Mouse (Mus musculus): ENCODE results near the gene Creb3l4. TPM values are rescaled to one million over a fixed set of nuclear protein-coding genes. Genes with fewer than 3 reads are reported as not detected.
"Not testable (repeated sequence)": the region's sequence is repeated elsewhere in the genome, so short reads cannot be mapped to it uniquely, and the experiment has no call there.

The Creb3l4 gene
- 1.6 and 2.3 TPM in 2 replicates for polyA plus RNA-seq (2015; fragmentation: Nextera tagmentation; extraction: Ambion mirVana)

DNA sequence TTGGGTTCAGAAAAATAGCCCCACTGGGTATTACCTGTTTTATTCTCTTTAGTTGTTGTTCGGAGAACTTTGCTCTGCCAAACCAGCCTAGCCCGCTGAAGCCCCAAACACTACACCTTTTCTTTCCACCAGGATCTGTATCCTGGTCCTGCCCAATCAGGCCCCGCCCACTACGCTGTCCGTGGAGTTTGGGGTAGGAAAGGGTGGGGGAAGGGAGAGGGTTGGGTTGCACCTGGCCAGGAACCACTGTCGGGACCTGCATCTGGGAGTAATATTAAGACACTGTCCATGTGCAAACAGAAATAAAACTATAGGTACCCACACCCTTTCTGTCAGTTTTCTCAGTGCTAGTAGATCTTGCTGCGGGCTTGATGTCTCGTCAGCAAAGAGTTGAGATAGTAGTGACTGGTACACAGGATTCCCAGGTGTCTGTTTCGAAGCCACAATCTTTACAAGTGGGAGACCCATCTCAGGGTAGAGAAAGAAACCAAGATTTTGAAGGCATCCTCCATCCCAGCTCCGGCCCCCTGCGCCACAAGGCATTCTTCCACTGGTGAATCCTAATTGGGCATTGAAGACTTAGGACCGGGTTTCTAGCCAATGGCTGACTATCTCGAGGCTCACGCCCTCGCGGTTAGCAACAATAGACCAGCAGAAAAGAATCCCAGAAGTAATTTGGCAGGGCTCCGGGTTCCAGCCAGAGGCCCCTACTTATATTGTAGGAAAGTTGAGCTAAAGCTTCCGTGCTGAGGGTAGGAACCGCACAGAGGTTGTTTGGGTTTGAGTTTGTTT lies at the start of gene Creb3l4:
Gene Creb3l4 (minus strand): TSS at position 529 of the 792 bp plus-strand sequence.
- 0 out of 2 replicates have a peak, but pooled peaks have one; percentile 26 for ATAC-seq (replicated peaks)
- no peaks in the 10 kb centered on the region for H3K27me3 ChIP-seq (replicated peaks)
- H3K4me2 ChIP-seq, result peak within 1 kb of the TSS; percentile 52
- 2% methylated on average over 19 of the region's 19 CpGs for WGBS
- no peaks in the 10 kb centered on the region for H3K9me3 ChIP-seq
- H3K36me3 ChIP-seq (replicated peaks), result no peaks in the 10 kb centered on the region
- H3K4me1 ChIP-seq, result peaks cover 15% of the 10 kb centered on the region
- H3K27ac ChIP-seq, result no peak within 1 kb of the TSS
- no peak within 1 kb of the TSS for H3K9ac ChIP-seq
- H3K4me3 ChIP-seq, result peak within 1 kb of the TSS; percentile 28

- Histone ChIP-seq H3K27me3 (replicated peaks) (no peaks in the 10 kb centered on the region), H3K4me1 (peaks cover 31% of the 10 kb centered on the region), H3K4me3 (peak within 1 kb of the TSS; percentile 79), H3K9ac (peak within 1 kb of the TSS; percentile 81), H3K36me3 (replicated peaks) (no peaks in the 10 kb centered on the region), H3K27ac (peak within 1 kb of the TSS; percentile 98), H3K9me3 (no peaks in the 10 kb centered on the region), H3K4me2 (peak within 1 kb of the TSS; percentile 91)
- ATAC-seq (replicated peaks), result peak; percentile 99
- WGBS, result under 1% methylated on average over 43 of the region's 47 CpGs
Observed at GRCm38 (mm10) chr3:90292345-90293275, 49.3 kb upstream of the Creb3l4 start, which contains the start of gene Gatad2b. Gatad2b (plus strand) TSS chr3:90293178.

DNA sequence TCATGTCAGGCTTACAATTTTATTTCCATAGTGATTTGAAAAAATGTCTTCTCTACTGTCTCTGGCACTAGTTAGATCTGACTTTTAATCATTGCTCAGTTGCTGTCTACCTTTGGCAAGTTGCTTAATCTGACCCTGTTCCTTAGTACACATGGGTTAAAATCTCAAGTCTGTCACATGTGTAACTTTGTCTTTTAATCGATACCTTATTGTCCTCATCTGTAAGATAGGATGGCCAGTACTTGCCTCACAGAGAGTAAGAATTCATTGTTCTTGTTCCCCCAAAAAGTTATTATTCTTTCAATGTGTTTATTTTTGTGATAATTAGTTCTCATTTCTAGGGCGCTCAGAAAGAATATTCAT lies 48.7 kb upstream of the Creb3l4 start:
- Histone ChIP-seq H3K27ac (peak overlapping the region; percentile 98), H3K36me3 (replicated peaks) (no peaks in the 10 kb centered on the region), H3K4me2 (peak overlapping the region; percentile 68), H3K27me3 (replicated peaks) (no peaks in the 10 kb centered on the region), H3K4me3 (peak overlapping the region; percentile 79), H3K9me3 (no peaks in the 10 kb centered on the region), H3K9ac (peak overlapping the region; percentile 81), H3K4me1 (peaks cover 27% of the 10 kb centered on the region)
- 42% methylated on average over 2 of the region's 2 CpGs for WGBS
- no peak for ATAC-seq (replicated peaks)

- 84% methylated on average over 1 of the region's 1 CpGs for WGBS
- H3K27me3 ChIP-seq (replicated peaks), result no peaks in the 10 kb centered on the region
- ATAC-seq (replicated peaks), result no peak
Observed at GRCm38 (mm10) chr3:90290602-90291001, 47.3 kb upstream of the Creb3l4 start.

GRCm38 (mm10) chr3:90289403-90289802 lies 46.1 kb upstream of the Creb3l4 start:
- H3K4me1 ChIP-seq, result peaks cover 12% of the 10 kb centered on the region
- not testable (repeated sequence) for H3K27ac ChIP-seq; H3K27me3 ChIP-seq (replicated peaks); ATAC-seq (replicated peaks); H3K4me2 ChIP-seq; H3K9ac ChIP-seq; H3K36me3 ChIP-seq (replicated peaks); H3K9me3 ChIP-seq; H3K4me3 ChIP-seq
- WGBS, result 78% methylated on average over 2 of the region's 3 CpGs

More at GRCm38 (mm10) chr3:90290602-90291001, 47.3 kb upstream of the Creb3l4 start:
- no peak overlapping the region for H3K4me2 ChIP-seq
- H3K4me1 ChIP-seq, result peaks cover 23% of the 10 kb centered on the region
- no peaks in the 10 kb centered on the region for H3K9me3 ChIP-seq
- H3K9ac ChIP-seq, result no peak overlapping the region
- H3K4me3 ChIP-seq, result no peak overlapping the region
- no peaks in the 10 kb centered on the region for H3K36me3 ChIP-seq (replicated peaks)
- no peak overlapping the region for H3K27ac ChIP-seq

- Histone ChIP-seq H3K9me3 (no peaks in the 10 kb centered on the region), H3K36me3 (replicated peaks) (peaks cover 9% of the 10 kb centered on the region), H3K4me2 (no peak overlapping the region), H3K27me3 (replicated peaks) (no peaks in the 10 kb centered on the region), H3K9ac (no peak overlapping the region), H3K27ac (no peak overlapping the region), H3K4me1 (no peaks in the 10 kb centered on the region), H3K4me3 (no peak overlapping the region)
- WGBS, result 98% methylated on average over 2 of the region's 2 CpGs
- ATAC-seq (replicated peaks), result no peak
Observed at GRCm38 (mm10) chr3:90284150-90284549, 40.8 kb upstream of the Creb3l4 start.

- Histone ChIP-seq H3K36me3 (replicated peaks) (peaks cover 20% of the 10 kb centered on the region), H3K4me1 (no peaks in the 10 kb centered on the region), H3K9me3 (no peaks in the 10 kb centered on the region), H3K27me3 (replicated peaks) (no peaks in the 10 kb centered on the region), H3K9ac (no peak overlapping the region), H3K4me3 (no peak overlapping the region), H3K4me2 (no peak overlapping the region), H3K27ac (no peak overlapping the region)
- ATAC-seq (replicated peaks), result no peak
- WGBS, result 90% methylated on average over 9 of the region's 9 CpGs
Observed at GRCm38 (mm10) chr3:90280708-90281107, 37.4 kb upstream of the Creb3l4 start.

DNA sequence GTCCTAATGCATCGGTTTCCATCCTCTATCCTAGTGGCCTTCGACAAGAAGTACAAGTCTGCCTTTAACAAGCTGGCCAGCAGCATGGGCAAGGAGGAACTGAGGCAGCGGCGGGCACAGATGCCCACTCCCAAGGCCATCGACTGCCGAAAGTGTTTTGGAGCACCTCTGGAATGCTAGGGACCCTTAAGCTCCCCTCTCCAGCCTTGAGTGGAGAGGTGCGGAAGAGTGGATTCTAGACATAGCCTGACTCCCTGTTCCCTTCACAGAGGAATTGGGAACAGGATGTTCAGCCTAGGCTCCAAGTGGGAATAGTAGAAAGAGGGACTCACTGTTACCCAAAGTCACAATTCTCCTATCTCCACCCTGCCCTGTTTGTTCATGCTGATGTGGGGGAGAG lies 36.4 kb upstream of the Creb3l4 start:
- peaks cover 24% of the 10 kb centered on the region for H3K36me3 ChIP-seq (replicated peaks)
- H3K9me3 ChIP-seq, result no peaks in the 10 kb centered on the region
- H3K4me3 ChIP-seq, result no peak overlapping the region
- no peak overlapping the region for H3K27ac ChIP-seq
- WGBS, result 96% methylated on average over 7 of the region's 7 CpGs
- no peaks in the 10 kb centered on the region for H3K4me1 ChIP-seq
- ATAC-seq (replicated peaks), result no peak
- no peaks in the 10 kb centered on the region for H3K27me3 ChIP-seq (replicated peaks)
- no peak overlapping the region for H3K9ac ChIP-seq
- H3K4me2 ChIP-seq, result no peak overlapping the region

GRCm38 (mm10) chr3:90279216-90279615 lies 35.9 kb upstream of the Creb3l4 start:
- ATAC-seq (replicated peaks), result no peak
- Histone ChIP-seq H3K9ac (no peak overlapping the region), H3K27me3 (replicated peaks) (no peaks in the 10 kb centered on the region), H3K4me3 (no peak overlapping the region), H3K27ac (no peak overlapping the region), H3K36me3 (replicated peaks) (peaks cover 25% of the 10 kb centered on the region), H3K4me2 (no peak overlapping the region), H3K4me1 (no peaks in the 10 kb centered on the region), H3K9me3 (no peaks in the 10 kb centered on the region)
- WGBS, result 92% methylated on average over 9 of the region's 9 CpGs

- Histone ChIP-seq H3K4me2 (no peak overlapping the region), H3K4me3 (no peak overlapping the region), H3K27me3 (replicated peaks) (no peaks in the 10 kb centered on the region), H3K9me3 (no peaks in the 10 kb centered on the region), H3K4me1 (no peaks in the 10 kb centered on the region), H3K36me3 (replicated peaks) (peaks cover 27% of the 10 kb centered on the region), H3K9ac (no peak overlapping the region), H3K27ac (no peak overlapping the region)
- WGBS, result 97% methylated on average over 10 of the region's 10 CpGs
- ATAC-seq (replicated peaks), result no peak
Observed at GRCm38 (mm10) chr3:90278211-90278610, 34.9 kb upstream of the Creb3l4 start.

DNA sequence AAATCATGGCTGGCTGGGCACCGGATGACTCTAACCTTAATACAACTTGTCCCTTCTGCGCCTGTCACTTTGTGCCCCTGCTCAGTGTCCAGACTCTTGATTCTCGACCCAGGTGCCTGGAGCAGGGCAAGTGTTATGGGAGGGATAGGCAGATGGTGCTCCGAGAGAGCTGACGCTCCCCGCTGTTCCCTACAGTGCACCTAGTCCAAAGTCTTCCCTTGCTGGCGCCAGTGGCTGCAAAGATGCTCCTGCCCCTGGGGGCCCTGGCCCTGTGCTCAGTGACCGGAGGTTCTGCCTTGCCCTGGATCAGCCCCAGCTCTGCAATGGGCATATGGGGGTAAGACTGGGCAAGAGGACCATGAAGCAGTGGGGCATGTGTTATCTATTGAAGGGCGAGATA lies 34.5 kb upstream of the Creb3l4 start:
- H3K27ac ChIP-seq, result no peak overlapping the region
- H3K4me1 ChIP-seq, result no peaks in the 10 kb centered on the region
- no peaks in the 10 kb centered on the region for H3K27me3 ChIP-seq (replicated peaks)
- H3K4me2 ChIP-seq, result no peak overlapping the region
- WGBS, result 93% methylated on average over 9 of the region's 9 CpGs
- H3K36me3 ChIP-seq (replicated peaks), result peaks cover 27% of the 10 kb centered on the region
- ATAC-seq (replicated peaks), result no peak
- H3K9me3 ChIP-seq, result no peaks in the 10 kb centered on the region
- H3K9ac ChIP-seq, result no peak overlapping the region
- no peak overlapping the region for H3K4me3 ChIP-seq

DNA sequence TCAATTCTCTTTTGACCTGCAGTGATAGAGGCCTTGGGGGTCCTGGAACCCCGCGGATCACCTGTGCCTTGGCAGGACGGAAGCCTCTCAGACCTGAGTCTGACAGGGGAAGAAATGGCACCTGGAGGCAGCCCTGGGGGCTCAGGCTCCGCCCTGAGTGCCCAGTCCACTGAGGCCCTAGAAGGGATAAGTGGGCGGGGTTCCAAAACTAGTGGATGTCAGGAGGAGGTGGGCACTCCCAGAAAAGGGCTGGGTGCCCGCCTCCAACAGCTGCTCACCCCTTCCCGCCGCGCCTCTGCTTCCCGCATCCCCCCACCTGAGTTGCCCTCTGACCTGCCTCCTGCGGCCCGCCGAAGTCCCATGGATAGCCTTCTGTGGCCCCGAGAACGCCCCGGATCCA lies 33.5 kb upstream of the Creb3l4 start:
- no peaks in the 10 kb centered on the region for H3K4me1 ChIP-seq
- no peaks in the 10 kb centered on the region for H3K27me3 ChIP-seq (replicated peaks)
- no peak overlapping the region for H3K27ac ChIP-seq
- H3K4me3 ChIP-seq, result no peak overlapping the region
- no peak for ATAC-seq (replicated peaks)
- H3K4me2 ChIP-seq, result no peak overlapping the region
- no peak overlapping the region for H3K9ac ChIP-seq
- H3K36me3 ChIP-seq (replicated peaks), result peaks cover 33% of the 10 kb centered on the region
- no peaks in the 10 kb centered on the region for H3K9me3 ChIP-seq
- WGBS, result 56% methylated on average over 16 of the region's 16 CpGs

Measured in midbrain, embryonic 15.5 days (tissue).